Mouse (Mus musculus): ENCODE measurements at regions not wholly inside any gene's neighbourhood (a gene's known extent, or its start where the extent isn't known, plus 50 kb on each side); places are given as distances from the start of the nearest gene placed in this dataset.

DNA sequence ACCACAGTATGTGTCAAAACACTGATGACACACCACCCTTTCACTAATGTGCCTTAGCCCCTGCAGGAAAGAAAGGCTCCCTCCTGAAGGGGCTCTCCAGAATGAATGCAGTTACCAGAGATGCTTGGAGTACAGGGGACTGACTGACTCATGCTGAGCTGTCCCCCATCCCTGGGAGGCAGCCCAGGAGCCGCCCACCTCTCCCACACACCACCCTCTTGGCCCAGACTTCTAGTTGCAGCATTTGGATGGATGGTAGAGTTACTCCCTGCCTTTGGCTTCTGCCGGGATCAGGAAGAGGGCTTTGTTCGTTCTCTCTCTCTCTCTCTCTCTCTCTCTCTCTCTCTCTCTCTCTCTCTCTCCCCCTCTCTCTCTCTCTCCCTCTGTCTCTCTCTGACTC lies 53.4 kb upstream of the Jun start:
- DNase-seq = no peak

- DNase-seq = no peak
These were observed 54.1 kb upstream of the Jun start for GRCm38 (mm10) chr4:95105926-95106622.

GRCm38 (mm10) chr4:95106881-95107665 lies 55.1 kb upstream of the Jun start:
- no peak for DNase-seq

DNA sequence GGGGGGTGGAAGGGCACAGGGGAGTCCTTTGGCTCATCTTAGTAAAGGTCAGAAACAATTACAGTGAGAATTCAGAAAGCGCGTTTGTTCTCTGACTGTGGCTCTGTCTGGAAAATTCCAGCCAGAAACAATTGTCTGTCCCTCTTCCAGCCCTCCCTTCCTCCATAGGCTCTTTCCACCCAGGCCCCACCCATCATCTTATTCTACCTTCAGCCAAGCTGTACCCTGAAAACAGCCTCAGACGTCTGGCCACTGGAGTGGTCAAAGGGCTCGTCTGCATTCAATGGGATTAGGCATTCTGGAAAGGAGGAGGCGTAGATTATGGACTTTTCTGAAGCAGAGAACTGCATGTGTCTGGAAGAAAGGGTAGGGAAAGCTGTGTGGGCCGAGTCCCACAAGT lies 56.8 kb upstream of the Jun start:
- no peak for DNase-seq

DNA sequence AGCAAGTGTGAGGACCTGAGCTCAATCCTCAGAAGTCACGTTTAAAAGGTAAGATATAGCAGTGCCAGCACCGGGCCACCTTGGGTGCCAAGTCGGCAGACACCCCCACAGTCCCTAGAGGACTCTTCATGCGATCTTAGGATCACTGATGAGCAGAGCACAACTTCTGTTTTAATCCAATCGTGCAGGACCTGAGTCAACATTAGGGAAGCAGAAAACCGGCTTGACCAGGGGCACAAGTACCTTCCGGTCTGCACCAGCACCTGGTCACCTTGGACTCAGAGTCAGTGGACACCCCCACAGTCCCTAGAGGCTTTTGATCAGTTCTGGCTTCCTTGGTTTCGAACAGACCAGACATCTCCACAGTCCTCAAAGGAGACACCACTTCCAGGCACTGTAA lies 58.8 kb upstream of the Jun start:
- DNase-seq = no peak

- no peak for DNase-seq
These were observed 65.2 kb upstream of the Jun start for GRCm38 (mm10) chr4:95117158-95117681.

DNA sequence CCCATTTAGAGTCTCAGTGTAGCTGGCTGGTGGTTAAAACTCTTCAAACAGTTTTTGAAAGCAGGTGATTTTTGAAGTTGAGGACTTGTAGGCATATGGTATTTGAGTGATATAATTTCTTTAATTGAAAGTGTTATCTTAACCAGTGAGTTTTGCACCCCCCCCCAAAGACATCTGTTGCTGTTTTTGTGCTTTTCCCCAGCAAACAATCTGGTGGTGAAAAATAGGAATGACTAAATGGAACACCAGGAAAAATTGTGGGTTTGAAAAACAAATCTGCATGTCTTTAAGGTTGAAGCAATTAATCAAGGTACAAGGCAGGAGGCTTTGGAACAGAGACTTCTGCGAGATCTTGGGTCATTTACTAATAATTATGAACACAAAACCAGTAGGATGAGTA lies 68.9 kb upstream of the Jun start:
- no peak for DNase-seq

GRCm38 (mm10) chr4:95125346-95125745 lies 73.3 kb upstream of the Jun start:
- no peak for DNase-seq

- DNase-seq = no peak
These were observed 75.9 kb upstream of the Jun start for GRCm38 (mm10) chr4:95127970-95128369.

- DNase-seq = no peak
These were observed 81.8 kb upstream of the Jun start for GRCm38 (mm10) chr4:95133815-95134214.

DNA sequence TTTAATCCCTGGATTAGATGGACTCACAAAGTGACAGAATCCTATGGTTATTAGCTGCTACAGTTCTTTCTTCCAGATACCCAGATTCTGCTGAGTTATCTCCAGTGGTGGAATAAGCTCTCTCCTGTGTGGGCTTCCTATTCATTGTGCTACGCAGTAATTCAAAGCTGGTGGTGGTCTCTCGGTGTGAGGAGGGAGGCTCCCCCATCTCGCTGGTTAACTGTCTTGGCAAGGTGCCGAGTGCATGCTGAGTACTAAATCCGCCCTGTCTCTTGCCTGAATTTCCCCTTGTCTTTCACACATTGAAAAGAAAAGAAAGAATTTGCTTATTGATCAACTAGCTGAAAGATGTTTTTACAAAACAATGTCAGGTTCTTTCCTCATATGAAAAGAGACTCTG lies 82.6 kb upstream of the Jun start:
- no peak for DNase-seq

DNA sequence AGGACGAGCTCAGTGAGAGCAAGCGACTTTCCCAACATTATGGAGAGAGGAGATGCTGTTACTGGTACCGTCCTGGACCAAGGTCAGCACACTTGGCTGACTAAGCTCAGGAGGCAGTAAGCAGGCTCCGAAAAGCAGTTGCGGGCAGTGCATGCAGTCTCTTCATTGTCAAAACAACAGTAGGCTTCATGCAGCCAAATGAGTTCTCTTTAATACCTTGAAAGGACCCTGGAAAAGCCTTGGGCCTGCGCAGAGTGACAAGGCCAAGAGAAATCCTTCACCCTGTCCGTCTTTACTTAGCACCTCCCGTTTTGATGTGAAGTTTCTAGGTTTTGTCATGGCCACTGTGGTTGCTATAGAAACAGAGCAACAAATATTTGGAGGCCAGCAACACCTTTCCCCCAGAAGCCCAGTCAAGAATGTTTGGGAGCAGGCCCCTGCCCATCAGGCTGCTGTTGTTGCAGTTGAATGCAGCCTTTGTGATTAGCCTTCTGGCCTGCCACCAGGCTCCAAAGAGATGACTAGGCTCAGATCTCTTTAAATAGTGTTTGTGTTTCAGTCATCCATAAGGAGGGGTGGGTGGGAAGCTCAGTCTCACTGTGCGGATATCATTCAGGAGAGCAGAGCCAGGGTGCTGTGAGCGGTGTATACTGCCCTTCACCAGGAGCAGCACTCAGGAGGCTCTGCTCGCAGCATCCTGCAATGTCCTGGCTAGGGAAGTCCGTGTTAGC lies 85.6 kb upstream of the Jun start:
- no peak for DNase-seq

DNA sequence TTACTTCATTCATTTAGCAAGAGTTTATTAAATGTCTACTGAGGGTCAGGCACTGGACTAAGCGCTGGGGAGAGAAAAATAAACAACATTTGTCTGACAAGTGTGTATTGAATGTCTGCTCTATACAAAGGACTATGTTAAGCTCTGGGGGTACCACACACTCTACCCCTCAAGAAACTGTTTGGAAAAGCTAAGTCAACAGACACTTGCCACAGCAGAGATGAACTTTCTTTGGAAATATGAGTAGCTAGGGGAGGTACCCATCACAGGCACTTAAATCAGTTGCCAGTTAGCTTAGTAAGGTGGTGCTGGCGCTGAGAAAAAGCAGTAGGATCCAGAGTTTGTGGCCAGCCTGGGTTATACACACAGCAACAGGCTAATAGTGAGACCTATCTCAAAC lies 86.7 kb upstream of the Jun start:
- no peak for DNase-seq

- DNase-seq = no peak
These were observed 89.2 kb upstream of the Jun start for GRCm38 (mm10) chr4:95141253-95141652.

- no peak for DNase-seq
These were observed 91.1 kb upstream of the Jun start for GRCm38 (mm10) chr4:95143130-95143529.

DNA sequence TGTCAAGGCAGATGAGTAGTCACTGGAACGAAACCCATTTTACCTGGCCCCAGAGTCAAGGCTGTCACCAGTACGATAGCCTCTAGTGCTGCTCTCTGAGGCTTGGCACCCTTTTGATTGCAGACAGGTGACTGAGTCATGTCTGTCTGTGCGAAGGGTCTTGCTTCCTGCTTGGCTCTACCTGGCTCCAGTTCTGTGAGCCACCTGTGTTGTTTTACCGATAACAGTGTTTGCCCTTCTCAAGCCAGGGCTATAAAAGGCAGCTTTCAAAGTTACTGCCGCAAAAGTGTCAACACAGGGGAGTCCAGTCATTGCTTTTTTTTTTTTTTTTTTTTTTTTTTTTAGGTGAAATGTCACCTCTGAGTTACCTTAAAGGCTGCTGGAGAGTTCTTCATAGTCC lies 91.6 kb upstream of the Jun start:
- no peak for DNase-seq

DNA sequence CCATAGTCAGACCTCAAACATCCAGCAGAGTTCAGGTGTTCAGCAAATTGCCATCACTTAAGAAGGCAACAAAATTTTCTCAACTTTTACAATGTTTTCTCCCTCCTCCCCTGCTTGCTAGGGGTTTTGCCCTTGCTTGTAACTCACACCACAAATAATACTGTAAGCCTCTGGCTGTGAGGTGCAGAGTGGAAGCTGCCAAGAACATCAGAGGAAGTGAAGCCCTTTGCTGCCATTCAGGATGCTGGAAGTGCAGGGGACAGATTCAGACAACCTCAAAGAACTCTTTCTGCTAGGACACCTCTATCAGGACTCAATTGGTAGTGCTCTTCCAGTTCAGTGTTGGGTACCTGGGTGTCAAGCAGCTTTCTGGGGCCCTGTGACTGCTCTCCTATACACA lies 92.4 kb upstream of the Jun start:
- no peak for DNase-seq

DNA sequence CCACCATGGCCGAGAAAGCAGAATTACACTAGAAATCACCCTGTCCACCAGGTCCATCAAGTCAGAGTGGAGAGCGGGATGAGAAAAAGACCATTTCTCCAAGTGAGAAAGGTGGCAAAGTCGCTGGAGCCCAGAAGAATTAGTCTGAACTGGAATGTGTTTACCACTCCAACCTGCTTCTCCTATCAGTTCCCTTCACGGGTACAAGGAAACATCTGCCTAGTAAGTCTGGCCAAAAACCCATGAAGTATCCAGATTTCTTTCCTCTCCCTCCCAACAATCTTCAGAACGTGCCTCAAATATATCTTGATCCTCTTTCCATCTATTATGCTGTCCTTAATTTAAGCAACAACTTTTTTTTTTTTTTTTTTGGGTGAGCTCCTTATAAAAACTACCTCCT lies 94.2 kb upstream of the Jun start:
- no peak for DNase-seq

DNA sequence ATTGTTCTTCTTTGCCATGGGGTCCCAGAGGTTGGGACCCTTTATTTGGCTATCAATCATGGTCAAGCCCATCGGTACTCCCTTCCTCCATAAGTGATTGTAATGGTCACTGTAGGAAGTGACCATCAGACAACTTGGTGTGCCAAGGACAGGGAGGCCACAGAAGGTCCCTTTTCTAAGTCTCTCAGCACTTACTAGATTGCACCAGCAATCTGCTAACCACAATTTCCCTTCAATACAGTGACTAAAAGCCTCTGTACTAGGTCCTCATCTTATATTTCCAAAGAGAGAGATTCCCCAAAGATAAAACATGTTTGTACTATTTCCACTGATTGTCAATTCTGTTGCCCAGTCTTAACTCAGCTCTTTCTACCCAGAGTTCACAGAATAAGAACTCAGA lies 96.6 kb upstream of the Jun start:
- no peak for DNase-seq

GRCm38 (mm10) chr4:95151678-95152077 lies 99.7 kb upstream of the Jun start:
- no peak for DNase-seq

- no peak for DNase-seq
These were observed 100.6 kb upstream of the Jun start for GRCm38 (mm10) chr4:95152431-95153115.

DNA sequence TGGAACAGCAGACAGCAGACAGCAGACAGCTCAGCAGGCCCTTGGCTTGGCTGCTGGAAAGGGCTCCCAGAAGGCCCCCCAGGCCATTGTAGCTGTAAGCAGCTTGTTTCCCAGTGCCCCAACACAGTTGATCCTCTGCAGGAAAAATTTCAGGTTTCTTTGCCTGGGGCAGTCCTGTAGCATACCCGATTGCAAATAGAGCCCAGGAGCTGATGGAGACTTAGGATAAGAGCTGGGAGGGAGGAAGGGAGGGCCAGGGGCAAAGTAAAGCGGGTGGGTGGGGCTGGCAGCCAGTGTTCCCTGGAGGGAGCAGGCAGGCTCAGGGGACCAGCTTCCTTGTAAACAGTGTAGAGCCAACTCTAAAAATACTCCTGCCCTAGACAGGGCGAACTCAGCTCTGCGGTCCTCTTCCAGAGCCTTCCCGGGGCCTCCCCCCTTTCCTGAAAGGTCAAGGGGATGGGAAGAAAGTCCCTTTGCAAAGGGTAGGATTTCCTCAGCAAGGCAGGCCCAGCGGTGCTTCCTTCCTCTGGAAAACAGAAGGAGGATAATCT lies 101.8 kb upstream of the Jun start:
- no peak for DNase-seq

GRCm38 (mm10) chr4:95154377-95154776 lies 102.4 kb upstream of the Jun start:
- no peak for DNase-seq
